Comparison of ENCODE assay signal across 16 mouse cellular contexts in genomic region chr4:108830698-108831097, GRCm38 (mm10). TPM values are rescaled to one million over a fixed set of nuclear protein-coding genes. Genes with fewer than 3 reads are reported as not detected.
DNase-seq lines count a peak whose midpoint lies in the region; ATAC-seq and TF ChIP-seq lines count a peak whose summit lies in the region.
"Had no signal": no experiment of that assay in that cellular context is flagged by ENCODE, and none has a peak within 500 bp of the region (broad histone marks: within the 10 kb centered on the region; RNA-seq: fewer than 3 reads in every experiment).

No protein-coding gene starts in this region.

- intact Hi-C loops in heart, postnatal 36 days (cut with DNase I): loop anchor here (2.0 kb wide), 1 partner anchor 450 kb away; the partner anchor contains the start of gene Eps15

- no peak for TF ChIP-seq CTCF in cerebellum, adult 2 months (IDR thresholded peaks at IDR 0.05; ENCODE audit: borderline replicate concordance, insufficient read depth, low read depth, low read length)

- H3K4me2 ChIP-seq in forebrain, embryonic 13.5 days: 0 out of 2 replicates have a peak overlapping the region, but pooled peaks have one; percentile 65
- H3K4me2 ChIP-seq in forebrain, embryonic 12.5 days: no peak overlapping the region
- H3K4me2 ChIP-seq in heart, embryonic 16.5 days (ENCODE audit: low read depth, low read length): peak overlapping the region; percentile 42
- H3K4me2 ChIP-seq in midbrain, embryonic 13.5 days (replicated peaks): peak overlapping the region; percentile 32
- H3K4me2 ChIP-seq in hindbrain, embryonic 16.5 days (ENCODE audit: low read length): peak overlapping the region; percentile 6; the same call in 1 of the 2 replicates
- H3K4me2 ChIP-seq: liver, embryonic 11.5 days had no signal

- DNase-seq in heart, postnatal 36 days: no peak
- no peak for DNase-seq in midbrain, embryonic 10.5 days (ENCODE audit: low spot score)
- no peak for DNase-seq in cerebellum, adult 2 months
- DNase-seq: adrenal gland, postnatal 10 days; cerebellum, adult 9-11 months; gastrocnemius, postnatal 25 days; lung, postnatal 14 days; right cerebral cortex, adult 18-20 months had no signal

- peaks cover 42% of the 10 kb centered on the region for H3K36me3 ChIP-seq in forebrain, embryonic 13.5 days (ENCODE audit: poor library complexity, severe bottlenecking)
- peaks cover 41% of the 10 kb centered on the region for H3K36me3 ChIP-seq in forebrain, embryonic 12.5 days (replicated peaks)
- peaks cover 11% of the 10 kb centered on the region for H3K36me3 ChIP-seq in heart, embryonic 16.5 days (ENCODE audit: control insufficient read depth, insufficient read depth)
- H3K36me3 ChIP-seq in midbrain, embryonic 13.5 days: peaks cover 37% of the 10 kb centered on the region
- peaks cover 51% of the 10 kb centered on the region for H3K36me3 ChIP-seq in midbrain, embryonic 10.5 days
- H3K36me3 ChIP-seq in hindbrain, embryonic 16.5 days (ENCODE audit: control insufficient read depth, insufficient read depth, low read length): peaks cover 8% of the 10 kb centered on the region

- H3K27me3 ChIP-seq in forebrain, embryonic 13.5 days: no peaks in the 10 kb centered on the region
- no peaks in the 10 kb centered on the region for H3K27me3 ChIP-seq in forebrain, embryonic 12.5 days
- H3K27me3 ChIP-seq in heart, embryonic 16.5 days (ENCODE audit: control insufficient read depth, insufficient read depth, low read length): no peaks in the 10 kb centered on the region
- H3K27me3 ChIP-seq in midbrain, embryonic 13.5 days: no peaks in the 10 kb centered on the region
- no peaks in the 10 kb centered on the region for H3K27me3 ChIP-seq in midbrain, embryonic 10.5 days (ENCODE audit: low read depth, poor library complexity, severe bottlenecking)
- H3K27me3 ChIP-seq in hindbrain, embryonic 16.5 days (replicated peaks; ENCODE audit: control insufficient read depth, insufficient read depth, low read length): no peaks in the 10 kb centered on the region
- H3K27me3 ChIP-seq in cerebellum, adult 2 months (ENCODE audit: control insufficient read depth, insufficient read depth, low read length): no peaks in the 10 kb centered on the region

- ATAC-seq in forebrain, embryonic 13.5 days: no peak
- ATAC-seq in forebrain, embryonic 12.5 days (ENCODE audit: low FRiP score): no peak
- no peak for ATAC-seq in heart, embryonic 16.5 days (replicated peaks; ENCODE audit: extremely low read depth, insufficient read depth, low FRiP score)
- ATAC-seq in midbrain, embryonic 13.5 days: no peak
- no peak for ATAC-seq in hindbrain, embryonic 16.5 days
- ATAC-seq: inflammation-experienced regulatory T-cells, adult 6 months had no signal

- H3K4me1 ChIP-seq in forebrain, embryonic 13.5 days: peaks cover 25% of the 10 kb centered on the region
- peaks cover 23% of the 10 kb centered on the region for H3K4me1 ChIP-seq in forebrain, embryonic 12.5 days
- H3K4me1 ChIP-seq in heart, embryonic 16.5 days (ENCODE audit: control insufficient read depth, insufficient read depth, low read length): peaks cover 14% of the 10 kb centered on the region
- H3K4me1 ChIP-seq in midbrain, embryonic 13.5 days (replicated peaks): peaks cover 29% of the 10 kb centered on the region
- peaks cover 24% of the 10 kb centered on the region for H3K4me1 ChIP-seq in midbrain, embryonic 10.5 days
- peaks cover 18% of the 10 kb centered on the region for H3K4me1 ChIP-seq in hindbrain, embryonic 16.5 days (ENCODE audit: control insufficient read depth, insufficient read depth, low read depth, low read length)
- H3K4me1 ChIP-seq in cerebellum, adult 2 months (ENCODE audit: control insufficient read depth, insufficient read depth, low read length): peaks cover 2% of the 10 kb centered on the region; the same call in 1 of the 2 replicates

- no peak overlapping the region for H3K4me3 ChIP-seq in forebrain, embryonic 13.5 days
- no peak overlapping the region for H3K4me3 ChIP-seq in forebrain, embryonic 12.5 days (replicated peaks)
- H3K4me3 ChIP-seq in heart, embryonic 16.5 days (ENCODE audit: low read length): no peak overlapping the region
- H3K4me3 ChIP-seq in midbrain, embryonic 13.5 days (replicated peaks): 0 out of 2 replicates have a peak overlapping the region, but pooled peaks have one; percentile 6
- no peak overlapping the region for H3K4me3 ChIP-seq in midbrain, embryonic 10.5 days
- H3K4me3 ChIP-seq in hindbrain, embryonic 16.5 days (ENCODE audit: low read length): no peak overlapping the region
- no peak overlapping the region for H3K4me3 ChIP-seq in cerebellum, adult 2 months (replicated peaks; ENCODE audit: insufficient read depth, low read depth, low read length)

- no peaks in the 10 kb centered on the region for H3K9me3 ChIP-seq in forebrain, embryonic 13.5 days (replicated peaks)
- no peaks in the 10 kb centered on the region for H3K9me3 ChIP-seq in forebrain, embryonic 12.5 days
- no peaks in the 10 kb centered on the region for H3K9me3 ChIP-seq in heart, embryonic 16.5 days (replicated peaks; ENCODE audit: control insufficient read depth, low read length)
- H3K9me3 ChIP-seq in midbrain, embryonic 13.5 days: no peaks in the 10 kb centered on the region
- H3K9me3 ChIP-seq in midbrain, embryonic 10.5 days (replicated peaks): no peaks in the 10 kb centered on the region
- H3K9me3 ChIP-seq in hindbrain, embryonic 16.5 days (ENCODE audit: control insufficient read depth, low read length): no peaks in the 10 kb centered on the region

- WGBS in forebrain, embryonic 13.5 days: 79% methylated on average over 1 of the region's 1 CpGs
- 92% methylated on average over 1 of the region's 1 CpGs for WGBS in forebrain, embryonic 12.5 days
- 81% methylated on average over 1 of the region's 1 CpGs for WGBS in heart, embryonic 16.5 days
- WGBS in midbrain, embryonic 13.5 days: 91% methylated on average over 1 of the region's 1 CpGs
- WGBS in midbrain, embryonic 10.5 days: 87% methylated on average over 1 of the region's 1 CpGs
- WGBS in hindbrain, embryonic 16.5 days: 88% methylated on average over 1 of the region's 1 CpGs
- 79% methylated on average over 1 of the region's 1 CpGs for WGBS in cerebellum, adult 2 months

- no peak overlapping the region for H3K27ac ChIP-seq in forebrain, embryonic 13.5 days
- H3K27ac ChIP-seq in forebrain, embryonic 12.5 days: no peak overlapping the region
- peak overlapping the region; percentile 69 for H3K27ac ChIP-seq in heart, embryonic 16.5 days (ENCODE audit: low read length)
- no peak overlapping the region for H3K27ac ChIP-seq in midbrain, embryonic 13.5 days
- H3K27ac ChIP-seq in midbrain, embryonic 10.5 days (replicated peaks): no peak overlapping the region
- H3K27ac ChIP-seq in hindbrain, embryonic 16.5 days (ENCODE audit: low read depth, low read length): no peak overlapping the region
- H3K27ac ChIP-seq in cerebellum, adult 2 months (ENCODE audit: insufficient read depth, low read length): no peak overlapping the region

- no peak overlapping the region for H3K9ac ChIP-seq in forebrain, embryonic 13.5 days
- H3K9ac ChIP-seq in forebrain, embryonic 12.5 days: no peak overlapping the region
- H3K9ac ChIP-seq in heart, embryonic 16.5 days (ENCODE audit: low read length): peak overlapping the region; percentile 43; the same call in 1 of the 2 replicates
- no peak overlapping the region for H3K9ac ChIP-seq in midbrain, embryonic 13.5 days (replicated peaks)
- no peak overlapping the region for H3K9ac ChIP-seq in hindbrain, embryonic 16.5 days (ENCODE audit: low read depth, low read length)

- TF ChIP-seq POLR2A in cerebellum, adult 2 months (IDR thresholded peaks at IDR 0.05; ENCODE audit: borderline replicate concordance, insufficient read depth, low read length): no peak

RNA-seq across cellular contexts. Expression of gene Btf3l4, which starts 2.7 kb away (rescaled TPM):
- polyA plus RNA-seq in forebrain, embryonic 13.5 days (2015; fragmentation: Nextera tagmentation; extraction: Ambion mirVana): 256 and 275 TPM in 2 replicates
- 254 and 266 TPM in 2 replicates for polyA plus RNA-seq in forebrain, embryonic 12.5 days (2016; fragmentation: Nextera tagmentation; extraction: Ambion mirVana)
- 141 and 143 TPM in 2 replicates for polyA plus RNA-seq in heart, embryonic 16.5 days (2015; fragmentation: Nextera tagmentation; extraction: Ambion mirVana)
- 10 to 100 TPM; 81.3 to 87.0 TPM for total RNA-seq in heart, postnatal 36 days (2021)
- polyA plus RNA-seq in midbrain, embryonic 13.5 days (2015; fragmentation: Nextera tagmentation; extraction: Ambion mirVana): 256 and 274 TPM in 2 replicates
- polyA plus RNA-seq in midbrain, embryonic 10.5 days (2016; fragmentation: Nextera tagmentation; extraction: Ambion mirVana): 213 and 242 TPM in 2 replicates
- polyA plus RNA-seq in hindbrain, embryonic 16.5 days (2015; fragmentation: Nextera tagmentation; extraction: Ambion mirVana): 129 and 147 TPM in 2 replicates
- 84.4 and 84.7 TPM in 2 replicates for polyA plus RNA-seq in cerebellum, adult 2 months (2012; rRNA removed)

RNA-seq across cellular contexts. Expression of gene Txndc12, which starts 3.7 kb away (rescaled TPM):
- polyA plus RNA-seq in forebrain, embryonic 13.5 days (2015; fragmentation: Nextera tagmentation; extraction: Ambion mirVana): 89.6 and 92.8 TPM in 2 replicates
- polyA plus RNA-seq in forebrain, embryonic 12.5 days (2016; fragmentation: Nextera tagmentation; extraction: Ambion mirVana): 96.1 and 96.6 TPM in 2 replicates
- polyA plus RNA-seq in heart, embryonic 16.5 days (2015; fragmentation: Nextera tagmentation; extraction: Ambion mirVana): 111 and 113 TPM in 2 replicates
- 10 to 100 TPM; 30.0 to 32.4 TPM for total RNA-seq in heart, postnatal 36 days (2021)
- 79.6 and 80.6 TPM in 2 replicates for polyA plus RNA-seq in midbrain, embryonic 13.5 days (2015; fragmentation: Nextera tagmentation; extraction: Ambion mirVana)
- polyA plus RNA-seq in midbrain, embryonic 10.5 days (2016; fragmentation: Nextera tagmentation; extraction: Ambion mirVana): 93.5 and 102 TPM in 2 replicates
- polyA plus RNA-seq in hindbrain, embryonic 16.5 days (2015; fragmentation: Nextera tagmentation; extraction: Ambion mirVana): 68.7 and 70.4 TPM in 2 replicates
- polyA plus RNA-seq in cerebellum, adult 2 months (2012; rRNA removed): 51.3 and 53.6 TPM in 2 replicates

RNA-seq across cellular contexts. Expression of gene Kti12, which starts 16.9 kb away (rescaled TPM):
- 35.1 and 38.5 TPM in 2 replicates for polyA plus RNA-seq in forebrain, embryonic 13.5 days (2015; fragmentation: Nextera tagmentation; extraction: Ambion mirVana)
- polyA plus RNA-seq in forebrain, embryonic 12.5 days (2016; fragmentation: Nextera tagmentation; extraction: Ambion mirVana): 40.6 and 42.0 TPM in 2 replicates
- 28.3 and 30.1 TPM in 2 replicates for polyA plus RNA-seq in heart, embryonic 16.5 days (2015; fragmentation: Nextera tagmentation; extraction: Ambion mirVana)
- 10 to 100 TPM; 20.5 to 20.6 TPM for total RNA-seq in heart, postnatal 36 days (2021)
- polyA plus RNA-seq in midbrain, embryonic 13.5 days (2015; fragmentation: Nextera tagmentation; extraction: Ambion mirVana): 30.6 and 30.9 TPM in 2 replicates
- 53.4 and 62.2 TPM in 2 replicates for polyA plus RNA-seq in midbrain, embryonic 10.5 days (2016; fragmentation: Nextera tagmentation; extraction: Ambion mirVana)
- 26.1 and 27.7 TPM in 2 replicates for polyA plus RNA-seq in hindbrain, embryonic 16.5 days (2015; fragmentation: Nextera tagmentation; extraction: Ambion mirVana)
- polyA plus RNA-seq in cerebellum, adult 2 months (2012; rRNA removed): 20.0 TPM in 2 replicates

RNA-seq across cellular contexts. Expression of gene A730015C16Rik, which starts 17.7 kb away (rescaled TPM):
- polyA plus RNA-seq in forebrain, embryonic 13.5 days (2015; fragmentation: Nextera tagmentation; extraction: Ambion mirVana): 1.4 and 1.7 TPM in 2 replicates
- polyA plus RNA-seq in forebrain, embryonic 12.5 days (2016; fragmentation: Nextera tagmentation; extraction: Ambion mirVana): 1.5 and 2.9 TPM in 2 replicates
- 1.00 and 1.2 TPM in 2 replicates for polyA plus RNA-seq in heart, embryonic 16.5 days (2015; fragmentation: Nextera tagmentation; extraction: Ambion mirVana)
- not detected for total RNA-seq in heart, postnatal 36 days (2021)
- 2.5 and 2.6 TPM in 2 replicates for polyA plus RNA-seq in midbrain, embryonic 13.5 days (2015; fragmentation: Nextera tagmentation; extraction: Ambion mirVana)
- polyA plus RNA-seq in midbrain, embryonic 10.5 days (2016; fragmentation: Nextera tagmentation; extraction: Ambion mirVana): 1.5 and 1.8 TPM in 2 replicates
- polyA plus RNA-seq in hindbrain, embryonic 16.5 days (2015; fragmentation: Nextera tagmentation; extraction: Ambion mirVana): 0.66 and 1.0 TPM in 2 replicates
- not detected in 2 replicates for polyA plus RNA-seq in cerebellum, adult 2 months (2012; rRNA removed)
- total RNA-seq: adrenal gland, postnatal 10 days; gastrocnemius, postnatal 25 days had no signal
- polyA plus RNA-seq: urinary bladder, adult 2 months had no signal

RNA-seq across cellular contexts. Expression of gene Rab3b, which starts 48.2 kb away (rescaled TPM):
- 38.0 and 54.1 TPM in 2 replicates for polyA plus RNA-seq in forebrain, embryonic 13.5 days (2015; fragmentation: Nextera tagmentation; extraction: Ambion mirVana)
- 33.7 and 34.6 TPM in 2 replicates for polyA plus RNA-seq in forebrain, embryonic 12.5 days (2016; fragmentation: Nextera tagmentation; extraction: Ambion mirVana)
- 4.3 and 4.6 TPM in 2 replicates for polyA plus RNA-seq in heart, embryonic 16.5 days (2015; fragmentation: Nextera tagmentation; extraction: Ambion mirVana)
- total RNA-seq in heart, postnatal 36 days (2021): 1 to 10 TPM in 1 of 2 experiments, under 1 TPM in 1; 0.24 to 1.1 TPM
- polyA plus RNA-seq in midbrain, embryonic 13.5 days (2015; fragmentation: Nextera tagmentation; extraction: Ambion mirVana): 69.7 and 79.4 TPM in 2 replicates
- 32.6 and 32.8 TPM in 2 replicates for polyA plus RNA-seq in midbrain, embryonic 10.5 days (2016; fragmentation: Nextera tagmentation; extraction: Ambion mirVana)
- polyA plus RNA-seq in hindbrain, embryonic 16.5 days (2015; fragmentation: Nextera tagmentation; extraction: Ambion mirVana): 217 and 249 TPM in 2 replicates
- polyA plus RNA-seq in cerebellum, adult 2 months (2012; rRNA removed): 40.1 and 42.5 TPM in 2 replicates
- total RNA-seq: gastrocnemius, postnatal 25 days had no signal
